Mouse (Mus musculus): ENCODE results near the gene Lyg2. TPM values are rescaled to one million over a fixed set of nuclear protein-coding genes. Genes with fewer than 3 reads are reported as not detected.

The Lyg2 gene
- 0.05 and 0.19 TPM in 2 replicates for polyA plus RNA-seq (2012; rRNA removed)

GRCm38 (mm10) chr1:37916393-37916792, at the start of gene Lyg2:
Lyg2 (minus strand) TSS chr1:37916493.
- DNase-seq (ENCODE audit: low read depth): no peak

GRCm38 (mm10) chr1:37965571-37965970, 49.3 kb upstream of the Lyg2 start:
- no peak for DNase-seq (ENCODE audit: low read depth)

- DNase-seq (ENCODE audit: low read depth): no peak
These were observed 43.2 kb upstream of the Lyg2 start for GRCm38 (mm10) chr1:37959486-37959885.

GRCm38 (mm10) chr1:37958516-37958915, 42.2 kb upstream of the Lyg2 start:
- no peak for DNase-seq (ENCODE audit: low read depth)

GRCm38 (mm10) chr1:37957659-37958058, 41.4 kb upstream of the Lyg2 start, which contains the start of gene Lyg1:
Lyg1 (minus strand) TSS chr1:37957759.
- DNase-seq (ENCODE audit: low read depth): no peak

GRCm38 (mm10) chr1:37956690-37957431, 40.6 kb upstream of the Lyg2 start:
- no peak for DNase-seq (ENCODE audit: low read depth)

- no peak for DNase-seq (ENCODE audit: low read depth)
These were observed 39.0 kb upstream of the Lyg2 start for GRCm38 (mm10) chr1:37955251-37955650.

- DNase-seq (ENCODE audit: low read depth): no peak
These were observed 38.5 kb upstream of the Lyg2 start for GRCm38 (mm10) chr1:37954786-37955185.

GRCm38 (mm10) chr1:37948906-37949305, 32.6 kb upstream of the Lyg2 start:
- no peak for DNase-seq (ENCODE audit: low read depth)

GRCm38 (mm10) chr1:37931806-37932205, 15.5 kb upstream of the Lyg2 start:
- DNase-seq (ENCODE audit: low read depth): no peak

- no peak for DNase-seq (ENCODE audit: low read depth)
These were observed 9.7 kb upstream of the Lyg2 start for GRCm38 (mm10) chr1:37925971-37926370.

- no peak for DNase-seq (ENCODE audit: low read depth)
These were observed 6.2 kb upstream of the Lyg2 start for GRCm38 (mm10) chr1:37922536-37922935.

GRCm38 (mm10) chr1:37918096-37918495, 1.8 kb upstream of the Lyg2 start:
- no peak for DNase-seq (ENCODE audit: low read depth)

GRCm38 (mm10) chr1:37917666-37918065, 1.4 kb upstream of the Lyg2 start:
- DNase-seq (ENCODE audit: low read depth): peak; percentile 8

- no peak for DNase-seq (ENCODE audit: low read depth)
These were observed 3.5 kb downstream of the Lyg2 start for GRCm38 (mm10) chr1:37912751-37913150.

GRCm38 (mm10) chr1:37903178-37903577, 13.1 kb downstream of the Lyg2 start:
- DNase-seq (ENCODE audit: low read depth): no peak

- DNase-seq (ENCODE audit: low read depth): no peak
These were observed 16.0 kb downstream of the Lyg2 start for GRCm38 (mm10) chr1:37900288-37900687.

- no peak for DNase-seq (ENCODE audit: low read depth)
These were observed 16.5 kb downstream of the Lyg2 start for GRCm38 (mm10) chr1:37899816-37900215.

- DNase-seq (ENCODE audit: low read depth): no peak
These were observed 21.7 kb downstream of the Lyg2 start for GRCm38 (mm10) chr1:37894606-37895005.

- DNase-seq (ENCODE audit: low read depth): no peak
These were observed 24.9 kb downstream of the Lyg2 start for GRCm38 (mm10) chr1:37891400-37891799.

- DNase-seq (ENCODE audit: low read depth): peak; percentile 54
These were observed 26.2 kb downstream of the Lyg2 start, which contains the start of the genes Mitd1 and Mrpl30 for GRCm38 (mm10) chr1:37890025-37890652. Mitd1 (minus strand) TSS chr1:37890411. Mrpl30 (plus strand) TSS chr1:37890477.

GRCm38 (mm10) chr1:37889206-37889605, 27.1 kb downstream of the Lyg2 start:
- DNase-seq (ENCODE audit: low read depth): no peak

GRCm38 (mm10) chr1:37884451-37884850, 31.8 kb downstream of the Lyg2 start:
- DNase-seq (ENCODE audit: low read depth): no peak

Measured in gonadal fat pad, adult 2 months (tissue).